Mouse (Mus musculus) yolk sac, embryonic 10.5 days (tissue): Measurements from ENCODE around the gene Ckb.
"Not testable (repeated sequence)": the region's sequence is repeated elsewhere in the genome, so short reads cannot be mapped to it uniquely, and the experiment has no call there.

ENCODE experiments used
- DNase-seq: peaks from one replicate; pipeline ENCODE4 v3.0.0-alpha.2; 2017; ENCODE audit warnings: low spot score

Ckb gene

GRCm38 (mm10) chr12:111672176-111672575, at the start of gene Ckb:
Gene Ckb (minus strand): TSS chr12:111672338.
- DNase-seq, result peak; percentile 57

DNA sequence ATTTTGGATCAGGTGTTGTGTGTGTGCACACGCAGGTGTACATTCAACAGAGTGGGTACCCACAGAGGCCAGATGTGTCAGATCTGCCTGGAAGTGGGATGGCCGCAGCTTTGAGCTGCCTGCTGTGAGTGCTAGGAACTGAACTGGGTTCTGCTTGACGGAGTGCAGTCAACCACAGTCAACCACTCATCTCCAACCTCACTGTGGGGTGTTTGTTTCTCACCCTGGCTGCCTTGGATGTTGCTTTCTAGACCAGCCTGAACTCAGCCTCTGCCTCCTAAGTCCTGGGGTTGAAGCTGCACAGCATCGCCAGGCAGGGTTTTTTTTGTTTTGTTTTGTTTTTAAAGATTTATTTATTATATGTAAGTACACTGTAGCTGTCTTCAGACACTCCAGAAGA, 48.1 kb upstream of the Ckb start:
- DNase-seq, result no peak

DNA sequence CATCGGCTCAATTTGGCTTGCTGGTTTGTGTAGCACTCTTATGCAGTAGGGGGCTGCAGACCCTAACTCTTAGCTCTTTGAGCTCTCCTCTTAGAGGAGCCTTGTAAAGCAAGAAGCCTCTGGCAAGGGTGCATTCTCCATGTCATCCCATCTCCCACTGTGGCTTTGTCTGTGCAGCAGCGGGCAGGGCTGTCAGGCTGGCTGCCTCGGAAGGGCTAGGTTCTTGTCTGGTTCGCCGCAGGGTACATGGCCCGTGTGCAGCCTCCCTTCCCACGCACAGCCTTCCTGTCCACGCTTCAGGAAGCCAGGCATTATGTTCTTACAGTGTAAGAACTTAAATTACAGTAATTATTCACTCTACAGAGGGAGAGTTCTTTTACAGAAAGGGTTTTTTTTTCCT, 46.5 kb upstream of the Ckb start:
- no peak for DNase-seq

DNA sequence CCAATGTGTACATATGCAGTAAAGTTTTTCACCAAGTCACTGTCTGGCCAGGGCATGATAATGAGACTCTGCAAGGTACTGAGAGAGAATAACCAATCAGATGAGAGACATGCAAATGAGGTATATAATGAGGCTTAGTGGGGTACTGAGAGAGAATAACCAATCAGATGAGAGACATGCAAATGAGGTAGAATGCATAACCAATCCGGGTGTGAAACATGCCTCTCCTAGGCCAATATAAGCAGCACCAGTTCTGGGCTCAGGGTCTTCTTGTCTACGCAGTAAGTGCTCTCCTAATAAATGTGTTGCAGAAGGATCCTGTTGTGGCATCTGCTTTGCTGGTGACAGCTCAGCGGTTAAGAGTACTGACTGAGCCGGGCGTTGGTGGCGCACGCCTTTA, 44.4 kb upstream of the Ckb start:
- no peak for DNase-seq

DNA sequence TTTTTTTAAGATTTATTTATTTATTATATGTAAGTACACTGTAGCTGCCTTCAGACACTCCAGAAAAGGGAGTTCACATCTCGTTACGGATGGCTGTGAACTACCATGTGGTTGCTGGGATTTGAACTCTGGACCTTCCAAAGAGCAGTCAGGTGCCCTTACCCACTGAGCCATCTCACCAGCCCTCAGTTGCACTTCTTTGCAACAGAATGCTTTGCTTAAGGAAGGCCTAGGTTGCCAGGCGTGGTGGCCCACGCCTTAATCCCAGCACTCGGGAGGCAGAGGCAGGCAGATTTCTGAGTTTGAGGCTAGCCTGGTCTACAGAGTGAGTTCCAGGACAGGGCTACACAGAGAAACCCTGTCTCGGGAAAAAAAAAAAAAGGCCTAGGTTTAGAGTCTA, 41.7 kb upstream of the Ckb start:
- DNase-seq, result not testable (repeated sequence)

DNA sequence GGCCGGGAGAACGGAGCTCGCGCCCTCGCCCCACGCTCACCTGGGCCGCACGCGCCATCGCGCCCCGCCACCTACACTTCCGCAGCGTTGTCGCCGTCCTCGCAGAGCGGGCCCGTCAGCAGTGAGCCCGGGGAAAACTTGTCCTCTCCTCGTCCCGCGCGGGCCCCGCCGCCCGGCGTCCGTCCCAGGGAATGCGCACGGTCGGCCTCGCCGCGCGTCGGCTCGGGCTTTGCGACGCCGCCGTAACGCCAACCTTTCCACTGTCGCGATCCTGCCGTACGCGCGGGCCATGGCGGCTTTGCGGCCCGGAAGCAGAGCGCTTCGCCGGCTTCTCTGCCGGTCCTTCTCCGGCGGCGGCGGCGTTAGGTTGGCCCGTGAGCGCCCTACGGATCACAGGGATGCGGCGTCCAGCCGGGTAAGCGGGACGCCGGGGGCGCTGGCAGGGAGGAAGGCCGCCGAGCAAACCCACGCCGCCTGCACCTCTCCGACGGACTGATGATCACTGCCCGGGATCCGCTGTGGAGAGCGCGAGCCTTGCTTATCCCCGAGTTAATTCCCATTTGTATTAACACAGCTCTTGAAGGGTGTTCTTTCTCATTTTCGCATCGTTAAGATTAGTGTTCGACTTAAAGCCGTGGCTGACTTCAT, 41.0 kb upstream of the Ckb start, which contains the start of the genes Bag5 and Apopt1:
TSS of gene Bag5 (minus strand) at position 254 of the 648 bp plus-strand sequence.
TSS of gene Apopt1 (plus strand) at position 258 of the 648 bp plus-strand sequence.
- peak; percentile 88 for DNase-seq

DNA sequence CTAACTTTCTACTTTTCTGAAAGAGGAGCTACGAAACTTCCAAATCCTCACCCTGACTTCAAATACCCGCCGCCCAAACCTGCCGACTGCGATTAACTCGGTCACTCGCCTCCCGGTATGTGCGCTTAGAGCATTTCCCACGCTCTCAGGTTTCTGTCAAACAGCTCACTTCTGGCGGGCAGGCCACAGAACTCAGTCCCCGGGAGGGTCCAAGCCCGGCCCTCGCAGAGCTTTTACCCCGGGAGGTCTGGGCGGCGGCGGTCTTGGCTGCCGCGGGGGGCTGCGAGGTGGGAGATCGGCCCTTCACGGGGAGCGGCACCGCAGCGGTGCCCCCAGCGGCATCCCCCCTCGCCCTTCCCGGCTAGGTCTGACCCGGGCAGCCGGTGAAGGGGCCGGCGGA, 40.3 kb upstream of the Ckb start:
- peak; percentile 37 for DNase-seq

- DNase-seq, result no peak
These were observed 38.0 kb upstream of the Ckb start for GRCm38 (mm10) chr12:111710091-111710490.

DNA sequence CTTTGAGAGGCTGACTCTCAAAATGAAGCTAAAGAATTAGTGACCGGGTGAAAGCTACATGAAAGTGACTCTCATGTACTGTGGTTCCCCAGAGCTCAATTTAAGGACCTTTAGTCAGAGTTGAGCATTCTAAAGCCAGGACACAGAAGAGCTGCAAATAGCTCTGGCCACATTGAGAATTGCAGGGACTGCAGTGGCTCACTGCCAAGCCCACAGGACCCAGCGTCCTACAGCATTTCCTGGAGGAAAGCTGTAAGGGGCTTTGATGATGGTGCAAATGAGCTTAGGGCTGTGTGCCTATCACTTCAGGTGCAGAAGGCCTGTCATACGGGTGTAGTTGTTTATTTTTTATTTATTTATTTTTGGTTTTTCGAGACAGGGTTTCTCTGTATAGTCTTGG, 36.0 kb upstream of the Ckb start:
- DNase-seq, result no peak

- DNase-seq, result no peak
These were observed 33.2 kb upstream of the Ckb start for GRCm38 (mm10) chr12:111705186-111705973.

- no peak for DNase-seq
These were observed 32.5 kb upstream of the Ckb start for GRCm38 (mm10) chr12:111704609-111705008.

- no peak for DNase-seq
These were observed 31.2 kb upstream of the Ckb start for GRCm38 (mm10) chr12:111703301-111703700.

DNA sequence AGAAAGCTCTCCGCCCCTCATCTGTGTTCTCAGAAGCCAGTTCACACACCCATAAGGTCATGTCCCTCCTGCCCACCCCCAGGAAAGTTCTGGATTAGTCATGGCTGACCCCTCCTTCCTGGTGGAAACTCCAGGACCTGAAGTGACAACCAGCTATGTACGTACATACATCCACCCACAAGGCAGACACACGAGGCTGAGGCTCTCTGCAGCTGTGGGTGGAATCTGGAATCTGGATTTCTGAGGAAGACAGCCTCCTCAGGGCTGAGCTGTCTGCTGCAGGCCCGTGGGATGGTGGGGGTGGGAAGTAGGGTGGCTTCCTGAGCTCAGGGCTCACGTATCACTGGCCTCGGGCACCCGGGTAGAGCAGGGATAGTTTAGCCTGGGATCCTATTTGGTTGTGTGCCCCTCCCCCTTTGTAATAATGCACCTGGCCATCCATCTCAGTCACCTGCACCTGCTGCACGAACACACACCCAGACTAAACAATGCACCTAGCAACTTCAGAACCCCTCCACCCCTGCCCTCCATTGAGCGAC, 28.9 kb upstream of the Ckb start:
- DNase-seq, result no peak

DNA sequence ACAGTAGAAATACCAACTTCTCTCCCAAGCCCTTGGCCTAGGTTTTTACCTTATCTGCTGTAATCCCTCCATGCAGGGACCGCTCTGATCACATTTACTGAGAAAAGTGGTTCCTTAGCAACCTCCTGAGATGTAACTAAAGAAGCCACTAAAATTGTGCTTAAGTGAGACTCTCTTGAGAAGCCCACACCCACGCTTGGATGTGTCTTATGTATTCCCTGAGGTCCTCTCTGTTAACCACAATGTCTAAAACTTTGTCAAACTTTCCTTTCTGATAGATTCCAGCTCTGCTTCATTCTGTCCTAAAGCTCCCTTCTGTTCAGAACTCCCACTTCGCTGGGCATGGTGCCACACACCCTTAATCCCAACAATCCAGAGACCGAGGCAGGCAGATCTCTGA, 27.4 kb upstream of the Ckb start:
- DNase-seq, result no peak

- no peak for DNase-seq
These were observed 26.3 kb upstream of the Ckb start for GRCm38 (mm10) chr12:111698346-111698913.

DNA sequence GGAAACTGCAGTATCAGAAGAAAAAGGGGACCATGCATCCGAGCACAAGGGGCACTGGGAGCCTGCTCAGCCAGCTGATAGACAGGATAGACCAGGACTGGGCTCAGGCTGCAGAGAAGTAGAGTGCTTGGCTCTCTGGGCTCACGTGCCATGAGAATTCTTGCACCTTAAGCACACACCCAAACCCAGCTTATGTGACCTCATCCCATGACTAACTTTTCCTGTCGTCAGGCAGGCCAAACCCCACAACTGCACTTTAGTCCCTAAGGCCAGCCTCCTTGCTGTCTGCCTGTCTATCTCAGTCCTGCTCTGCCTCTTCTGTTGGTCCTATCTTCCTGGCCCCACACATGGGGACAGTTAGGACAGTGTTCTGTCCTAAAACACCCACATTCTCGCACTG, 25.6 kb upstream of the Ckb start:
- DNase-seq, result no peak

- DNase-seq, result peak; percentile 52
These were observed 24.1 kb upstream of the Ckb start for GRCm38 (mm10) chr12:111696239-111696638.

DNA sequence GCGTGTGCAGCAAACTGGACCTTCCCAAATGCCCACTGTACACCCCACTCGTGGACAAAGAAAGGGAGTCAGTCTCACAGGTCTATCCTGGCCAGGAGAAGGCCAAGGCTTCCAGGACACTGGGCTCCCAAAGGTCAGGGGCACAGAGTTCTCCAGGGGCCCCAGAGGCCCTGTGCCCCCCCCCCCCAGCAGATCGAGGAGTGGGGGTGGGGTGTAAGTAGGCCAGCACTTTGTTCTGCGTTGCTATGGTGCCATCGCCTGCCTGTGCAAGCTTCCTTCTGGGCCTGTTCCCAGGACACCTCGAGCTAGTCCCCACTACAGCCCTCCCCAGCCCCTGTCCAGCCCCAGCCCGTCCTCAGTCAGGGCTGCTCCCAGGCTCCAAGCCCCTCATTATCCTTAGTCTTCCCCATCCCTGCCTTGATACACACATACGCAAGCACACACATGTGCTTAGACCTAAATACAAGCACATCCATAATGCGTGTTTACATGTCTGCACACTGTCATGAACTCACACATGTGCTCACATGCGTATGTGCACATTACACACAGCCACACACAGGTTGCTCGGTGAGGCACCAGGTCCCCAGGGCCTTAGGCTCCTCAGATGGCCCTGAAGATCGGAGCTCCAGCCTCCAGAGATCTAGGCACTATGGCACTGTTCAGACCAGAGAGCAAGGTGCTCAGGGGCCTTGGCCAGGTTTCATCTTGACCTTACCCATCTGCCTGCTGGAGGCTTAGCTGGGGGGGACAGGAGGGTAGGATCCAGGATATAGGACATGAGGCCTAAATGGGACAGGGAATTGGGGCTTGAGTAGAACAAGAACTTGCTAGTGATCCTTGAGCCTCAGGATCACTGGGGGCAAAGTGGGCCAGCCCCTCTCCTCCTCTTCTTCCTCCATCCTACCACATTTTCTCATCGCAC, 23.0 kb upstream of the Ckb start:
- DNase-seq, result no peak

DNA sequence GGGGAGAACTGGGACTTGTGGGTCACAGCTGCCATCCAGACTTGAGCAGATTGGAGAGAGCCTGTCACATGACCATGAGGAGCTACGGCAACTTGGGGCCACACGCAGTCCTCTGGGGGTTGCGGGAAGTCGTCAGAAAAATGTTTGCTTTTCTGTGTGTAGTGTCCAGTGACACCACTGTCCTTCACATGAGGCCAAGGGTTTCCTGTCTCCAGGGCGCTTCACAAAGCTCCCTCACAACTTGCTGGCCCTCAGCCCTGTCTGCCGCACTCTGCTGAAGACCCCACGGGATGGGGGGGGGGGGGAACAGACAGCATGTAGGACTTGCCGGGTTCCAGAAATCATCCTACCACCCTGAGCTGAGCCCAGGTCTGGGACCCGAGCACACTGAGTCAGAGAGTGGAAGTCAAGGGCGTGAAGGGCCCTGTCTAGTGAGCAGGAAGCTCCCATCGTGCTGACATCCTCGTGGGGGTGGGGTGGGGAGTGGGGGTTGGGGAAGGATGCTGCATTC, 22.2 kb upstream of the Ckb start:
- no peak for DNase-seq

DNA sequence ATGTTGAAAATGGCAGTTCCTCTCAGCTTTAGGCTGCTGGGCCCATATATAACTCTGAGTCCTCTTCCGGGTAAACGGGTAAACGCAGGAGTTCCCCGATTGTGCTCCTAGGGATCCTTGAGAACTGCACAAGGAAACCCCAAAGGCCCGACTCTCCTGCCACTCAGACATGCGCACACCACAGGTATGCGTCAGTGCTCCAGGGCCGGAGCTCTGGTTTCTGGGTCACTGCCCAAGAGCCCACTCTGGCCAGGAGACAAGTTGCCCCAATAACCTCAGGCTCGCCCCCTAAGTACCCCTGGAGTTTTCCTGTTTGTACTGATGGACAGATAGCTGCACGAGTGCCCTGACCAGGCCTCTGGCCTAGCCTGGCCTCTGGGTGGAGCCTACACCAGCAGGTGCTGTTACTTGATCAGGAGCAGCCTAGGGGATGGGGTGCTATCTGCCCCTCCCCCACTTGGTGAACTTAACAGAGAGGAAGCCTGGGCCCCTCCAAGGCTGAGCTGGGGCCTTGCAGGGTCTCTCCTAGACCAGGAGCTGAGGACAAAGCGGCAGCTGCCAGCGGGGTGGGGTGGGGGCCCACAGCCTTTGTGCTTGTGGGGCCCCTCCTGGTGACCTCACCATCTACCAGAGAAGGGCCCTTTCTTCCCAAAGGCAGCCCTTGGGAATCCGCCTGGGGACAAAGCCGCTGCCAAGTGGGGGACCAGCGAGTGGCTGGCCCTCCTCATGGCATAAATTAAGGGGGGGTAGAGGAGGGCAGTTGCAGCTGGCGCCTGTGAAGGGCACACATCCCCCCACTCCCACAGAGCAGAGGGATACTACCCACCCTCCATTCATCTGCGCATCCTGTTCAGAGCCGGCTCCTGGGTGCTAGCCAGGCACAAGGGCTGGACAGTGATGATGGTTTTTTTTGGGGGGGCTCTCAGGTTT, 21.5 kb upstream of the Ckb start:
- DNase-seq, result no peak
